Mouse (Mus musculus) embryonic facial prominence, embryonic 15.5 days (tissue): ENCODE measurements around the gene Slc30a6. TPM values are rescaled to one million over a fixed set of nuclear protein-coding genes. Genes with fewer than 3 reads are reported as not detected.

Experiments used
- polyA plus RNA-seq: library from polyadenylated mRNA; unstranded; fragments of >200 nt; fragmentation: Nextera tagmentation; extraction: Ambion mirVana; gene quantifications from 2 replicates; pipeline ENCODE4 v1.2.1, GENCODE M21; 2015

The Slc30a6 gene
- polyA plus RNA-seq, 1 experiment from 2014 or later: 38.9 TPM

Other genes starting within 250 kb of the Slc30a6 start
- gene Memo1, start 100.1 kb upstream of the Slc30a6 start, polyA plus RNA-seq: 83.1 and 88.5 TPM in 2 replicates
- gene Dpy30, start 71.7 kb upstream of the Slc30a6 start, polyA plus RNA-seq: 191 and 200 TPM in 2 replicates
- gene Spast, start 56.6 kb upstream of the Slc30a6 start, polyA plus RNA-seq: 17.0 and 17.1 TPM in 2 replicates
- gene Nlrc4, start 63.5 kb downstream of the Slc30a6 start, polyA plus RNA-seq: 0.43 and 0.51 TPM in 2 replicates
- gene Yipf4, start 93.9 kb downstream of the Slc30a6 start, polyA plus RNA-seq: 68.0 and 71.9 TPM in 2 replicates
- 78.6 and 79.5 TPM in 2 replicates for gene Birc6, start 132.7 kb downstream of the Slc30a6 start, polyA plus RNA-seq